In the genomic region with DNA sequence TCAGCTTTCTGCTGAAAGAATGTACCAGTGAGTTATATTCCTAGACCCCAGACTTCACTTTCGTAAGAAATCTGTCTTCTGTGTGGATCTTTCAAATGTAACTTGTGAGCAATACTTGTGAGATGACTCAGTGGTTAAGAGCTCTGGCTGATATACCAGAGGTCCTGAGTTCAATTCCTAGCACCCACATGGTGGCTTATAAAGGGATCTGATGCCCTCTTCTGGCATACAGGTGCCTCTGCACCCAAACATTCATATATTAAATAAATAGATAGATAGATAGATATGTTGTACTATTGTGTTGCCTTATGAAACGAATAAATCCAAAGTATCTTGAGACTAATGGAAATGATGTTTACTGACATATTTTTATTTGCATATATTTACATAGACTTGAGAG, we compare ENCODE assay signal across 24 mouse cellular contexts. TPM values are rescaled to one million over a fixed set of nuclear protein-coding genes. Genes with fewer than 3 reads are reported as not detected.
A peak's percentile ranks its signal among the peaks of the same experiment; 100 is the strongest.
DNase-seq lines count a peak whose midpoint lies in the region; ATAC-seq and TF ChIP-seq lines count a peak whose summit lies in the region.
"Had no signal": no experiment of that assay in that cellular context is flagged by ENCODE, and none has a peak within 500 bp of the region (broad histone marks: within the 10 kb centered on the region; RNA-seq: fewer than 3 reads in every experiment).

No protein-coding gene starts in this region.

- TF ChIP-seq EP300 in liver, postnatal 0 days (IDR thresholded peaks at IDR 0.05; ENCODE audit: low read depth), result no peak
- TF ChIP-seq EP300 in CH12.LX (IDR thresholded peaks at IDR 0.05; ENCODE audit: low read length), result no peak
- no peak for TF ChIP-seq EP300 in stomach, postnatal 0 days (optimal IDR thresholded peaks at IDR 0.05)

- in situ Hi-C loops in CH12.LX (cut with MboI; ENCODE audit: low pct_ligation_motif_present, low pct_unique_long_range_greater_than_20kb, low sequenced_read_pairs), result no loop called here

- H3K36me3 ChIP-seq in hindbrain, postnatal 0 days (ENCODE audit: insufficient read depth, low read length), result peaks cover 44% of the 10 kb centered on the region
- peaks cover 16% of the 10 kb centered on the region for H3K36me3 ChIP-seq in hindbrain, embryonic 16.5 days (ENCODE audit: control insufficient read depth, insufficient read depth, low read length)
- H3K36me3 ChIP-seq in liver, postnatal 0 days (replicated peaks; ENCODE audit: insufficient read depth, low read length), result peaks cover 75% of the 10 kb centered on the region
- peaks cover 94% of the 10 kb centered on the region for H3K36me3 ChIP-seq in liver, embryonic 12.5 days
- H3K36me3 ChIP-seq in CH12.LX (replicated peaks in 1 of 2; ENCODE audit: control insufficient read depth in 1 of 2, insufficient read depth in 1 of 2, low read length in 1 of 2), result peaks cover 69 to 85% of the 10 kb centered on the region in 2 experiments
- peaks cover 19% of the 10 kb centered on the region; the same call in 1 of the 2 replicates for H3K36me3 ChIP-seq in stomach, postnatal 0 days (ENCODE audit: control insufficient read depth, insufficient read depth, low read length)
- H3K36me3 ChIP-seq in forebrain, embryonic 10.5 days (replicated peaks), result peaks cover 76% of the 10 kb centered on the region

- no peaks in the 10 kb centered on the region for H3K27me3 ChIP-seq in hindbrain, postnatal 0 days (ENCODE audit: insufficient read depth, low read length)
- no peaks in the 10 kb centered on the region for H3K27me3 ChIP-seq in hindbrain, embryonic 16.5 days (replicated peaks; ENCODE audit: control insufficient read depth, insufficient read depth, low read length)
- H3K27me3 ChIP-seq in liver, postnatal 0 days (ENCODE audit: insufficient read depth, low read length), result no peaks in the 10 kb centered on the region
- no peaks in the 10 kb centered on the region for H3K27me3 ChIP-seq in liver, embryonic 12.5 days (replicated peaks)
- H3K27me3 ChIP-seq in CH12.LX (replicated peaks), result no peaks in the 10 kb centered on the region
- H3K27me3 ChIP-seq in stomach, postnatal 0 days (ENCODE audit: control insufficient read depth, insufficient read depth, low read length), result no peaks in the 10 kb centered on the region
- H3K27me3 ChIP-seq in forebrain, embryonic 10.5 days (ENCODE audit: poor library complexity, severe bottlenecking), result no peaks in the 10 kb centered on the region
- H3K27me3 ChIP-seq: embryonic facial prominence, embryonic 13.5 days; forebrain, embryonic 15.5 days; kidney, embryonic 15.5 days; lung, embryonic 15.5 days; midbrain, embryonic 12.5 days had no signal

- H3K27ac ChIP-seq in hindbrain, postnatal 0 days, result no peak overlapping the region
- H3K27ac ChIP-seq in hindbrain, embryonic 16.5 days (ENCODE audit: low read depth, low read length), result no peak overlapping the region
- H3K27ac ChIP-seq in liver, postnatal 0 days (ENCODE audit: low read depth), result no peak overlapping the region
- H3K27ac ChIP-seq in liver, embryonic 12.5 days, result no peak overlapping the region
- no peak overlapping the region for H3K27ac ChIP-seq in CH12.LX (ENCODE audit: insufficient read depth, low read depth)
- H3K27ac ChIP-seq in stomach, postnatal 0 days (replicated peaks), result no peak overlapping the region
- no peak overlapping the region for H3K27ac ChIP-seq in forebrain, embryonic 10.5 days
- H3K27ac ChIP-seq: embryonic facial prominence, embryonic 13.5 days; forebrain, embryonic 15.5 days; kidney, embryonic 15.5 days; lung, embryonic 15.5 days; midbrain, embryonic 12.5 days had no signal

- peak; percentile 27 for TF ChIP-seq RAD21 in CH12.LX (IDR thresholded peaks at IDR 0.05; ENCODE audit: low read depth, low read length)

- DNase-seq in hindbrain, postnatal 0 days (ENCODE audit: low spot score), result no peak
- DNase-seq in liver, postnatal 0 days, result no peak
- no peak for DNase-seq in CH12.LX (ENCODE audit: extremely low read depth)
- no peak for DNase-seq in stomach, postnatal 0 days (ENCODE audit: low spot score)
- no peak for DNase-seq in forebrain, embryonic 10.5 days (ENCODE audit: extremely low spot score, low spot score)
- DNase-seq: adrenal gland, adult 2 months; cerebellum, postnatal 14 days; gastrocnemius, postnatal 36 days; heart, postnatal 10 days; left cerebral cortex, postnatal 4 days; liver; right cerebral cortex, postnatal 14 days; spleen, adult 18-20 months; thymus, adult 18-20 months; thymus, postnatal 4 days had no signal

- dilution Hi-C loops in CH12.LX (cut with MboI; ENCODE audit: extremely low pct_ligation_motif_present, extremely low pct_unique_long_range_greater_than_20kb, low sequenced_read_pairs), result no loop called here

- H3K4me2 ChIP-seq in hindbrain, postnatal 0 days (ENCODE audit: low read depth, low read length), result no peak overlapping the region
- H3K4me2 ChIP-seq in hindbrain, embryonic 16.5 days (ENCODE audit: low read length), result no peak overlapping the region
- no peak overlapping the region for H3K4me2 ChIP-seq in liver, postnatal 0 days (ENCODE audit: low read depth, low read length)
- H3K4me2 ChIP-seq in liver, embryonic 12.5 days, result no peak overlapping the region
- H3K4me2 ChIP-seq in CH12.LX (ENCODE audit: insufficient read depth, low read depth, poor library complexity, severe bottlenecking), result no peak overlapping the region
- no peak overlapping the region for H3K4me2 ChIP-seq in stomach, postnatal 0 days (replicated peaks; ENCODE audit: low read depth)
- H3K4me2 ChIP-seq: embryonic facial prominence, embryonic 13.5 days; forebrain, embryonic 15.5 days; heart, embryonic 11.5 days; kidney, embryonic 15.5 days; lung, embryonic 15.5 days; midbrain, embryonic 12.5 days had no signal

- TF ChIP-seq POLR2A in CH12.LX (IDR thresholded peaks at IDR 0.05; ENCODE audit: low read depth, low read length), result no peak

- H3K9me3 ChIP-seq in hindbrain, postnatal 0 days (ENCODE audit: low read length), result no peaks in the 10 kb centered on the region
- no peaks in the 10 kb centered on the region for H3K9me3 ChIP-seq in hindbrain, embryonic 16.5 days (ENCODE audit: control insufficient read depth, low read length)
- no peaks in the 10 kb centered on the region for H3K9me3 ChIP-seq in liver, postnatal 0 days (ENCODE audit: low read length)
- H3K9me3 ChIP-seq in liver, embryonic 12.5 days (replicated peaks), result no peaks in the 10 kb centered on the region
- H3K9me3 ChIP-seq in CH12.LX (replicated peaks; ENCODE audit: low read length), result no peaks in the 10 kb centered on the region
- H3K9me3 ChIP-seq in stomach, postnatal 0 days (ENCODE audit: control insufficient read depth, low read length), result no peaks in the 10 kb centered on the region
- no peaks in the 10 kb centered on the region for H3K9me3 ChIP-seq in forebrain, embryonic 10.5 days
- H3K9me3 ChIP-seq: embryonic facial prominence, embryonic 13.5 days; forebrain, embryonic 15.5 days; kidney, embryonic 15.5 days; lung, embryonic 15.5 days; midbrain, embryonic 12.5 days had no signal

- H3K79me2 ChIP-seq in CH12.LX (replicated peaks; ENCODE audit: control insufficient read depth, extremely low read depth, insufficient read depth, poor library complexity, severe bottlenecking), result no peaks in the 10 kb centered on the region

- 95% methylated on average over 2 of the region's 2 CpGs for WGBS in hindbrain, postnatal 0 days
- WGBS in hindbrain, embryonic 16.5 days, result 97% methylated on average over 2 of the region's 2 CpGs
- 93% methylated on average over 2 of the region's 2 CpGs for WGBS in liver, postnatal 0 days (ENCODE audit: insufficient replicate concordance)
- 87% methylated on average over 2 of the region's 2 CpGs for WGBS in liver, embryonic 12.5 days (ENCODE audit: insufficient replicate concordance)
- WGBS in stomach, postnatal 0 days, result 90% methylated on average over 2 of the region's 2 CpGs
- 86% methylated on average over 2 of the region's 2 CpGs for WGBS in forebrain, embryonic 10.5 days

- no peak overlapping the region for H3K4me3 ChIP-seq in hindbrain, postnatal 0 days (ENCODE audit: low read length)
- no peak overlapping the region for H3K4me3 ChIP-seq in hindbrain, embryonic 16.5 days (ENCODE audit: low read length)
- H3K4me3 ChIP-seq in liver, postnatal 0 days (ENCODE audit: low read depth, low read length), result no peak overlapping the region
- H3K4me3 ChIP-seq in liver, embryonic 12.5 days, result no peak overlapping the region
- H3K4me3 ChIP-seq in CH12.LX (replicated peaks in 1 of 3; ENCODE audit: low read depth in 2 of 3, low read length in 2 of 3, poor library complexity in 1 of 3), result no peak overlapping the region
- no peak overlapping the region for H3K4me3 ChIP-seq in stomach, postnatal 0 days (ENCODE audit: low read depth, low read length)
- H3K4me3 ChIP-seq in forebrain, embryonic 10.5 days, result no peak overlapping the region
- H3K4me3 ChIP-seq: embryonic facial prominence, embryonic 13.5 days; forebrain, embryonic 15.5 days; kidney, embryonic 15.5 days; lung, embryonic 15.5 days; midbrain, embryonic 12.5 days had no signal

- H3K9ac ChIP-seq in hindbrain, postnatal 0 days (replicated peaks; ENCODE audit: low read length), result no peak overlapping the region
- no peak overlapping the region for H3K9ac ChIP-seq in hindbrain, embryonic 16.5 days (ENCODE audit: low read depth, low read length)
- H3K9ac ChIP-seq in liver, postnatal 0 days (replicated peaks), result no peak overlapping the region
- no peak overlapping the region for H3K9ac ChIP-seq in liver, embryonic 12.5 days
- H3K9ac ChIP-seq in CH12.LX (ENCODE audit: insufficient read depth, low read depth), result no peak overlapping the region
- H3K9ac ChIP-seq in stomach, postnatal 0 days (ENCODE audit: low read length), result no peak overlapping the region
- H3K9ac ChIP-seq: embryonic facial prominence, embryonic 13.5 days; forebrain, embryonic 15.5 days; kidney, embryonic 15.5 days; lung, embryonic 15.5 days; midbrain, embryonic 12.5 days had no signal

- peak; percentile 26; the same call in 1 of the 2 replicates for TF ChIP-seq CTCF in hindbrain, postnatal 0 days (IDR thresholded peaks at IDR 0.05; ENCODE audit: low read depth)
- peak; percentile 54 for TF ChIP-seq CTCF in liver, postnatal 0 days (IDR thresholded peaks at IDR 0.05; ENCODE audit: low read depth)
- TF ChIP-seq CTCF in CH12.LX (conservative IDR thresholded peaks at IDR 0.05 in 1 of 2, IDR thresholded peaks at IDR 0.05 in 1 of 2; ENCODE audit: low read depth in 2 of 2, low read length in 2 of 2), result peak in 1 of 2 experiments; percentile 41; a peak in 2 of 4 replicates
- peak; percentile 43 for TF ChIP-seq CTCF in stomach, postnatal 0 days (IDR thresholded peaks at IDR 0.05; ENCODE audit: low read depth)

- H3K4me1 ChIP-seq in hindbrain, postnatal 0 days (ENCODE audit: insufficient read depth, low read length), result no peaks in the 10 kb centered on the region
- peaks cover 3% of the 10 kb centered on the region; the same call in 1 of the 2 replicates for H3K4me1 ChIP-seq in hindbrain, embryonic 16.5 days (ENCODE audit: control insufficient read depth, insufficient read depth, low read depth, low read length)
- H3K4me1 ChIP-seq in liver, postnatal 0 days (ENCODE audit: insufficient read depth), result peaks cover 3% of the 10 kb centered on the region; the same call in 1 of the 2 replicates
- peaks cover 9% of the 10 kb centered on the region; the same call in 1 of the 2 replicates for H3K4me1 ChIP-seq in liver, embryonic 12.5 days
- H3K4me1 ChIP-seq in CH12.LX (ENCODE audit: control insufficient read depth in 1 of 2, insufficient read depth in 2 of 2), result peaks cover 2 to 35% of the 10 kb centered on the region in 2 experiments
- no peaks in the 10 kb centered on the region for H3K4me1 ChIP-seq in stomach, postnatal 0 days (replicated peaks; ENCODE audit: control insufficient read depth, insufficient read depth)
- peaks cover 5% of the 10 kb centered on the region for H3K4me1 ChIP-seq in forebrain, embryonic 10.5 days

- no peak for ATAC-seq in hindbrain, postnatal 0 days
- ATAC-seq in hindbrain, embryonic 16.5 days, result no peak
- no peak for ATAC-seq in liver, postnatal 0 days
- ATAC-seq in liver, embryonic 12.5 days, result no peak
- ATAC-seq in stomach, postnatal 0 days (ENCODE audit: low FRiP score, low TSS enrichment), result no peak
- ATAC-seq: forebrain, embryonic 15.5 days; inflammation-experienced regulatory T-cells, adult 6 months had no signal

RNA-seq across cellular contexts. Expression of a gene that starts 5.0 kb away (rescaled TPM):
- 7.7 and 17.3 TPM in 2 replicates for total RNA-seq in hindbrain, postnatal 0 days (2014; rRNA removed)
- 23.4 and 24.7 TPM in 2 replicates for polyA plus RNA-seq in hindbrain, postnatal 0 days (2015; fragmentation: Nextera tagmentation; extraction: Ambion mirVana)
- 11.5 and 14.0 TPM in 2 replicates for polyA plus RNA-seq in hindbrain, embryonic 16.5 days (2015; fragmentation: Nextera tagmentation; extraction: Ambion mirVana)
- 9.1 and 9.8 TPM in 2 replicates for polyA plus RNA-seq in liver, postnatal 0 days (2015; fragmentation: Nextera tagmentation; extraction: Ambion mirVana)
- 16.3 and 16.6 TPM in 2 replicates for polyA plus RNA-seq in liver, embryonic 12.5 days (2016; fragmentation: Nextera tagmentation; extraction: Ambion mirVana)
- total RNA-seq in CH12.LX (2012; rRNA removed), result 9.8 and 12.6 TPM in 2 replicates
- 6.8 and 9.5 TPM in 2 replicates for total RNA-seq in CH12.LX (2014; rRNA removed)
- polyA plus RNA-seq in CH12.LX (2012; ENCODE audit: insufficient read length, low read depth), result 17.7 and 19.8 TPM in 2 replicates
- polyA plus RNA-seq in stomach, postnatal 0 days (2015; fragmentation: Nextera tagmentation; extraction: Ambion mirVana), result 10.6 and 11.6 TPM in 2 replicates
- polyA plus RNA-seq in forebrain, embryonic 10.5 days (2016; fragmentation: Nextera tagmentation; extraction: Ambion mirVana), result 20.4 and 22.3 TPM in 2 replicates

RNA-seq across cellular contexts. Expression of a gene that starts 53.6 kb away (rescaled TPM):
- 52.9 and 76.1 TPM in 2 replicates for total RNA-seq in hindbrain, postnatal 0 days (2014; rRNA removed)
- polyA plus RNA-seq in hindbrain, postnatal 0 days (2015; fragmentation: Nextera tagmentation; extraction: Ambion mirVana), result 47.0 and 52.9 TPM in 2 replicates
- 42.6 and 43.0 TPM in 2 replicates for polyA plus RNA-seq in hindbrain, embryonic 16.5 days (2015; fragmentation: Nextera tagmentation; extraction: Ambion mirVana)
- polyA plus RNA-seq in liver, postnatal 0 days (2015; fragmentation: Nextera tagmentation; extraction: Ambion mirVana), result 15.4 and 18.4 TPM in 2 replicates
- 39.6 and 43.1 TPM in 2 replicates for polyA plus RNA-seq in liver, embryonic 12.5 days (2016; fragmentation: Nextera tagmentation; extraction: Ambion mirVana)
- 87.6 and 96.8 TPM in 2 replicates for total RNA-seq in CH12.LX (2012; rRNA removed)
- total RNA-seq in CH12.LX (2014; rRNA removed), result 160 and 171 TPM in 2 replicates
- polyA plus RNA-seq in CH12.LX (2012; ENCODE audit: insufficient read length, low read depth), result 86.7 and 86.8 TPM in 2 replicates
- polyA plus RNA-seq in stomach, postnatal 0 days (2015; fragmentation: Nextera tagmentation; extraction: Ambion mirVana), result 31.2 and 32.3 TPM in 2 replicates
- polyA plus RNA-seq in forebrain, embryonic 10.5 days (2016; fragmentation: Nextera tagmentation; extraction: Ambion mirVana), result 43.1 and 44.1 TPM in 2 replicates

RNA-seq across cellular contexts. Expression of a gene that starts 54.1 kb away (rescaled TPM):
- total RNA-seq in hindbrain, postnatal 0 days (2014; rRNA removed), result 206 and 212 TPM in 2 replicates
- 143 and 152 TPM in 2 replicates for polyA plus RNA-seq in hindbrain, postnatal 0 days (2015; fragmentation: Nextera tagmentation; extraction: Ambion mirVana)
- polyA plus RNA-seq in hindbrain, embryonic 16.5 days (2015; fragmentation: Nextera tagmentation; extraction: Ambion mirVana), result 92.7 and 102 TPM in 2 replicates
- 19.1 and 23.8 TPM in 2 replicates for polyA plus RNA-seq in liver, postnatal 0 days (2015; fragmentation: Nextera tagmentation; extraction: Ambion mirVana)
- polyA plus RNA-seq in liver, embryonic 12.5 days (2016; fragmentation: Nextera tagmentation; extraction: Ambion mirVana), result 22.9 and 25.0 TPM in 2 replicates
- total RNA-seq in CH12.LX (2012; rRNA removed) (29.0 and 32.0 TPM in 2 replicates), CH12.LX (2014; rRNA removed) (22.6 and 28.5 TPM in 2 replicates)
- 16.7 and 20.4 TPM in 2 replicates for polyA plus RNA-seq in CH12.LX (2012; ENCODE audit: insufficient read length, low read depth)
- polyA plus RNA-seq in stomach, postnatal 0 days (2015; fragmentation: Nextera tagmentation; extraction: Ambion mirVana), result 64.1 and 65.8 TPM in 2 replicates
- polyA plus RNA-seq in forebrain, embryonic 10.5 days (2016; fragmentation: Nextera tagmentation; extraction: Ambion mirVana), result 39.3 and 42.9 TPM in 2 replicates

RNA-seq across cellular contexts. Expression of a gene that starts 55.3 kb away (rescaled TPM):
- total RNA-seq in hindbrain, postnatal 0 days (2014; rRNA removed), result 15.9 and 16.0 TPM in 2 replicates
- 14.9 and 15.4 TPM in 2 replicates for polyA plus RNA-seq in hindbrain, postnatal 0 days (2015; fragmentation: Nextera tagmentation; extraction: Ambion mirVana)
- polyA plus RNA-seq in hindbrain, embryonic 16.5 days (2015; fragmentation: Nextera tagmentation; extraction: Ambion mirVana), result 18.4 and 23.7 TPM in 2 replicates
- polyA plus RNA-seq in liver, postnatal 0 days (2015; fragmentation: Nextera tagmentation; extraction: Ambion mirVana), result 15.5 and 19.5 TPM in 2 replicates
- 49.7 and 50.3 TPM in 2 replicates for polyA plus RNA-seq in liver, embryonic 12.5 days (2016; fragmentation: Nextera tagmentation; extraction: Ambion mirVana)
- 25.9 and 26.2 TPM in 2 replicates for total RNA-seq in CH12.LX (2012; rRNA removed)
- 30.2 and 34.0 TPM in 2 replicates for total RNA-seq in CH12.LX (2014; rRNA removed)
- 21.1 and 25.6 TPM in 2 replicates for polyA plus RNA-seq in CH12.LX (2012; ENCODE audit: insufficient read length, low read depth)
- 23.5 and 24.8 TPM in 2 replicates for polyA plus RNA-seq in stomach, postnatal 0 days (2015; fragmentation: Nextera tagmentation; extraction: Ambion mirVana)
- 28.8 and 29.4 TPM in 2 replicates for polyA plus RNA-seq in forebrain, embryonic 10.5 days (2016; fragmentation: Nextera tagmentation; extraction: Ambion mirVana)
